Mouse (Mus musculus) CH12F3 (cell line): ENCODE measurements around the gene Ssr2.
"Not testable (repeated sequence)": the region's sequence is repeated elsewhere in the genome, so short reads cannot be mapped to it uniquely, and the experiment has no call there.

Experiments
- in situ Hi-C: fragments of 300-500 bp; cut with MboI; formaldehyde crosslinking; loops from 2 replicates; pipeline ENCODE4 v1.14.3; 2020; ENCODE audit warnings: low sequenced_read_pairs

Gene Ssr2

DNA sequence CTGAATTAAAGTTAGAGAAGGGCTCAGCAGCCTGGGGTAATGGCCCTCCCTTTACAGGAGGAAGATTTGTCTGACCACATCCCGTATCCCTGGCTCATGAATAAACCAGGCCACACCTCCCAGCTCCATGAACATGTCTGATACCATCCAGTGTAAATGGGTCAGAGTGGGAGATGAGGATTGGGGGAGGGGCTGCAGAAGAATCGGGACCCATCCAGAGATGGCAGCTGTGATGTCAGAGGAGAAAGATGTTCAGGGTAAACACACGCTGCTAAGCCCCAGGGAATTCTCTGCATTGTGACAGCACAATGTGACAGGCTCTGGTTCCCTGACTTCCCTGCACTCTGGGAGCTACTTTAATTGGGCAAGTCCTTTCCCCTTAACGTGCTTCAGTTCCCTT lies 12.2 kb upstream of the Ssr2 start:
- in situ Hi-C loops = no loop called here

GRCm38 (mm10) chr3:88563966-88564365 lies 11.7 kb upstream of the Ssr2 start:
- in situ Hi-C loops = no loop called here

GRCm38 (mm10) chr3:88566116-88566515 lies 9.6 kb upstream of the Ssr2 start:
- in situ Hi-C loops = no loop called here

DNA sequence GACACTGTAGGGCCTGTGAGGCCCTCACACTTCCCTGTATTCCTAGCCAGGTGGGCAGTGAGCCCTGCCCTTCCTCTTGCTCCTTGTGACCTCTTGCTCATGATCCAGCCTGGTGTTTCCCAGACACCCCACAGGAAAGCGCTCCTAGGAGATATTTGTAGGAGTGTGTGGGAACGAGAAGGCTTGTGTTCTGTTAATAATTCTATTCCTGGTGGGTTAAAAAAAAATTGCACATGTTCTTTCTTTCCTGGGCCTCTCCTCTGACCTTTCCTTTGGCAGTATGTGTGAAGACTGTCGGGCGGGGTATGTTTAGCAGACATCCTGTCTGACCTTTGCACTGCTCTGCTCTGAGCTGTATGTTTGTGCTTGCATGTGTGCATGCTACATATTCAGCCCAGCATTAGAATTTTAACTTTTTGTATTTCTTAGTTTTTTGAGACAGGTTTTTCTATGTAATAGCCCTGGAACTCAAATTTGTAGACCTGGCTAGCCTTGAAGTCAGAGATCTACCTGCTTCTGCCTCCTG lies 9.1 kb upstream of the Ssr2 start:
- in situ Hi-C loops = no loop called here

DNA sequence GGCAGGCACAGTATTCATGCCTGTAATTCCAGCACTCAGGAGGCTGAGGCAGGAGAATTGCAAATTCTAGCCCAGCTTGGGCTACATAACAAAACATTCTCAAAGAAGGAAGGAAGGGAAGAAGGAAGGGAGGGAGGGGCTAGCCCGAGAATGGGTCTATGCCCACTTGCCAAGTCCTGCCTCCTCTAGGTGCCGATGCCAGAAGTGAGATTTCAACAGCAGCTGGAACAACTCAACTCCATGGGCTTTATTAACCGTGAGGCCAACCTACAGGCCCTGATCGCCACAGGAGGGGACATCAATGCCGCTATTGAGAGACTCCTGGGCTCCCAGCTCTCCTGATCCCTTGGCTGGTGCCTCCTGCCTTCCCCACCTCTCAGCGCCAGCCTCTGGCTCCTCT lies 7.8 kb upstream of the Ssr2 start:
- in situ Hi-C loops = no loop called here

DNA sequence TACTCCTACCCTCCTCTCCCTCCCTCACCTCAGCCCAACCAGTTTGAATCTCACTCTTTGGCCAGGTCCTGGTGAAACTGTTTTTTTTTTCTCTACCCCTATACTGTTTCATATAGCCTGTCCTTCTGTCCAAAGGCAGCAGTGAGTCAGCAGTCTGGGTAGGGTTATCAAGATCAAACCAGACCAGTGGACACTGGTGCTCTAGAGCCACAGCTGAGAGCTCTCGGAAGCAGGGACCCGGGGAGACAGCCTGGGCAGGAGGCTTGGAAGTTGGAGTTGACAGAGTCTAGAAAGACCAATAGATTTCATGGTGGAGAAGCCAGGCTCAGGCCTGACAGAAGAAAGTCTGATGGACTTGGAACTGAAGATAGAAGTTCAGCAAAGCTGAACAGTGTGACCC lies 7.1 kb upstream of the Ssr2 start:
- in situ Hi-C loops = no loop called here

- in situ Hi-C loops = no loop called here
Observed at GRCm38 (mm10) chr3:88569093-88569492, 6.6 kb upstream of the Ssr2 start.

- in situ Hi-C loops = no loop called here
Observed at GRCm38 (mm10) chr3:88569694-88570093, 6.0 kb upstream of the Ssr2 start.

DNA sequence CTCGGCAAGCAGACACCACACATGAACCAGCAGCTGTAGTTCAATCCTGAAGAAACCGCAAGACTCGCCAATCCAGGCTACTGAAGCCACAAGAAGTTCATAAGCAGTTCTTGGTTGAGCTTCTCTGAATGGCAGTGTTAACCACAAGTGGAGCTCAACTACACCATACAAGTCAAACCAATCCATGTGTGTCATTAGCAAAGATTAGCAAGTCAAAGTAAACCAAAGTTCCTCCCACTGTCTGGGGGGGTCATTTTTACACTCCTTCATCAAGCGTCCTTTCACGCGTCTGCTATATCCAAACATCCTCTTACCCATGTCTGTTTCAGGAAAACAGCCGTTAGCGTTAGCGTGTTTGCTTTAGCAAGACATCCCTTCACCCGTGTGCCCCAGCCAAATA lies 5.3 kb upstream of the Ssr2 start:
- in situ Hi-C loops = no loop called here

DNA sequence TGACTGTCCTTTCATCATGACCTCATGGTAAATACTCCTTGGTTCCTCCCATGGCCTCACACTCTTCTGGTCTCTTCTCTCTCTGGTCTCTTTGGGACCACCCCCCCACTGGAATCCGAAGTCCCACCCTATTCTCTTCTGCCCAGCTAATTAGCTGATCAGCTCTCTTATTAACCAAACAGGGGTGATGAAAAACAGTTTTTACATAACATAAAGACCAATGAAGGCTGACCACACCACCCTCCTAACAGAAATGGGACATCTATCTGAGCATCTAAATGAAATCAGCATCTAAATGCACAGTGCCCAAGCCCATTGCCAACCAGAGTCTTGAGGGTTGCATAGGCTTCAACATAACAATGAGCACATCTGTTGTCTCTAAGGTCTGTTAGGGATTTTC lies 3.8 kb upstream of the Ssr2 start:
- in situ Hi-C loops = no loop called here

GRCm38 (mm10) chr3:88572835-88573234 lies 2.8 kb upstream of the Ssr2 start:
- in situ Hi-C loops = no loop called here

DNA sequence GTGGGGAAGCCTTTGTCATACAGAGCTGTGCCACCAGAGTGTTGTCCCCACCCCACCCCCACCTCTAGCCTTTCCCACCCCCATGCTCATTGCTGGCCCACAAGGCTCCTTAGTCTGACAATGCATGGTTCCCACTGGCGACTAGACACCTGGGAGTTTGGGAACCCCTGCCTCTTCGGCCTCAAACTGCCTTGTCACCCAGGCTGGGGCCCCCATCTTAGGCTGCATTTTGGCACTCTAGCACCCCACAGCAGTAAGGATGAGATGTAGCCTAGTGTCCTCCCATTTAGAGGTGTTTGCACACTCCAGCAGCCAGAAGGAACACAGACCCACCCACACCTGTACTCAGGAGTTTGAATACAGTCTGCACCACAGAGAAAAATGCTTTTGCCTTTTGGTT lies 1.9 kb upstream of the Ssr2 start:
- in situ Hi-C loops = no loop called here

- in situ Hi-C loops = not testable (repeated sequence)
Observed at GRCm38 (mm10) chr3:88577846-88578245, 2.2 kb downstream of the Ssr2 start.

- in situ Hi-C loops = no loop called here
Observed at GRCm38 (mm10) chr3:88578498-88579424, 3.1 kb downstream of the Ssr2 start.

- in situ Hi-C loops = no loop called here
Observed at GRCm38 (mm10) chr3:88579454-88580117, 3.9 kb downstream of the Ssr2 start.

DNA sequence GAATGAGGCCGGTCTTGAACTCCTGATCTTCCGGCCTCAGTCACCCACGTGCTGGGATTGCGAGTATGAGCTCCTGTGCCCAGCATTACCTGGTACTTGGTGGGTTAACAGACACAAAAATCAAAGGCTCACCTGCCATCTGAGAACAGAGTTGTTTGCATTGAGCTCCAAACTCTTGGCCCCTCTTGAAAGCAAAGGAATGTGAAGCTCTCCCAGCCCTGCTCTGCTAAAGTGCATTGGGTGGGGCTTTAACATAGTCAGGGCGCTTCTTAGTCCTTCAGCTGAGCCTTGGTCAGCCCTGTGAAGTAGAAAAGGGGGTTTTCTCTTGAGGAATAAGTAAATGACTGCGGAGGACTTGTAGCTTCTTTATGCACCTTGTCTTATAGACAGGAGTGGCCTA lies 10.1 kb downstream of the Ssr2 start:
- in situ Hi-C loops = no loop called here

DNA sequence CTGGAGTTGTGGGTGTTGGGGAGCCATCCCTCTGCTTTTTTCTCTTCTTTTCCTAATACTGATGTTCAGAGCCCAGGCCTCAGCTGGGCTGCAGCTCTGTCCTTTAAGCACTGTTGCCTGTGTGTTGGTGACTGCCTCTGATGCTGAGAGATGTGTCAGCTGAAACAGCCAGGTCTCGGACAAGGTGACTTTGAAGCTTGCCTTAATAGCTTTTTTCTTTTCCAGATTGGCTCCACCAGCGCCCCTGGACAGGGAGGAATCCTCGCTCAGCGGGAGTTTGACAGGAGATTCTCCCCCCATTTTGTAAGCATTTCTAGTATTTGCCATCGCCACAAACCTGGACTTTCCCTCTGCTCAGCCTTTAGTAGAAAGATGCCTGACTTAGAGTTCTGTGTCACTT lies 11.0 kb downstream of the Ssr2 start:
- in situ Hi-C loops = no loop called here

GRCm38 (mm10) chr3:88590246-88590645 lies 14.6 kb downstream of the Ssr2 start:
- in situ Hi-C loops = no loop called here

GRCm38 (mm10) chr3:88591044-88591443 lies 15.4 kb downstream of the Ssr2 start:
- in situ Hi-C loops = no loop called here

DNA sequence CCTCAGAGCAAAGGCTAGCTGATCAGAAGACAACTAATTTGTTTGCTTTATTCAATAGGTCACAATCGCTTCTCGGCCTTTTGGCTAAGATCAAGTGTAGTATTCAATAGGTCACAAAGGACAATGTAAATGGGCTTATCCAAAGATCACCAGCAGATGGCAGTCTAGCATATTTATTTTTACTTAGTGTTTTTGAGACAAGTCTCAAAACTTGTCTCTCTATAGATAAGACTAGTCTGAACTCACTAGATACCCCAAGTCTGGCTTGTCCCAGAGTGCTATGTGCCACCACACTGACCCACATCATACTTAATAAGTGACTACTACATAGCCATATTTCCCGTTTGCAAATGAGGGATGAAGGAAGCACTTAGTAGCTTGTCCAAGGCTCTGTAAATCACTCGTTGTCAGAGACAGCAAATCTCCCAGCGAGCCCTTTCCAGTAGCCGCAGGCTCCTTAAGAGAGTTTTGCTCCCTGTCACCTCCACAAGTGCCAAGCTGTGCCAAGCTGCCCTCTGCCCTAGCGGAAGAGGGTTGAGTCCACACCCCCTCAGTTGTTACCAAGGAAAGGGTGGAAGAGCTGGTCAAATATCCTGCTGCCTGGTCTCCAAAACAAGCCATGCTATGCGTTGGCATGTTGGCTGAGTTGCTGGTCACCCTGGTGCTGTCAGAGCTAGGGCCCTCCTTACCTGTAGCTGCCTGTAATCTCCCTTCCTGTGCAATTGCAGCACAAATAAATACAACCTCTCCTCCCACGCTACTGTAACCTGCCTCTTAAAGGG lies 16.5 kb downstream of the Ssr2 start:
- in situ Hi-C loops = no loop called here

DNA sequence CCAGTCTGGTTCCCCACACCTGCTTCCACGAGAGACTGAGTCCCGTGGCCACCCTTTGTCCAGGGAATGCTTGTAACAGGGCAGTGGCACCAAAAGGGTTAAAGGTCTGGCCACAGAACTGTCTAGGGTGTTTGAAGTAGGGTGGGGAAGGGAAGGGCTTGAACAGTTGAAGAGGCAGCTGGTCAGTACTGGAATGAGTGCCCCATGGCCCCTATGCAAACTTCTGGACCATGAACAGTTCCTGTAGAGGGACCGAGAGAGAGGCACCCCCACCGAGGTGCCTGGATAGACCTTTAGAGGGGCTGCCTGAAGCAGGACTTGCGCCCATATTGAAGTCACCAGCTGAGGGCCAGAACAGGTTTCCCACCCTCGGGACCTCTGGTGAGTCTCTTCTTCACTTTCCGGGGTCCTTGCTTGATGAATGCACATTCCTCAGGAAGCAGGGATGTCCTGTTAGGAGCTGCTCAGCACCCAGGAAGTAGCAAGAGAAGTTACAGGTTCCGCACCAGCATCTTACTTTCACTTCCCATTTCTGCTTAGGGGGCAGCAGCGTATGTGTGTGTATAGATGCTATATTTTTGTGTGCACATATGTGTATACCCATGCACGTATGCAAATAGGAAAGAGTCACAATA lies 17.4 kb downstream of the Ssr2 start:
- in situ Hi-C loops = no loop called here
